Mouse (Mus musculus): ENCODE data around the gene Retn. TPM values are rescaled to one million over a fixed set of nuclear protein-coding genes. Genes with fewer than 3 reads are reported as not detected.

The Retn gene
- 0.37 and 0.57 TPM in 2 replicates for polyA plus RNA-seq (2015; fragmentation: Nextera tagmentation; extraction: Ambion mirVana)

- Histone ChIP-seq H3K4me2 (no peak within 1 kb of the TSS), H3K4me1 (peaks cover 9% of the 10 kb centered on the region), H3K27me3 (replicated peaks) (no peaks in the 10 kb centered on the region), H3K4me3 (no peak within 1 kb of the TSS), H3K9ac (no peak within 1 kb of the TSS), H3K9me3 (no peaks in the 10 kb centered on the region), H3K36me3 (replicated peaks) (no peaks in the 10 kb centered on the region), H3K27ac (no peak within 1 kb of the TSS)
- 72% methylated on average over 3 of the region's 3 CpGs for WGBS
- ATAC-seq (replicated peaks) = no peak
Observed at GRCm38 (mm10) chr8:3655526-3655925, at the start of gene Retn. Retn (plus strand) TSS chr8:3655770.

GRCm38 (mm10) chr8:3606593-3606992 is 49.0 kb upstream of the Retn start:
- no peak for ATAC-seq (replicated peaks)
- Histone ChIP-seq H3K36me3 (replicated peaks) (peaks cover 81% of the 10 kb centered on the region), H3K9ac (no peak overlapping the region), H3K27me3 (replicated peaks) (no peaks in the 10 kb centered on the region), H3K9me3 (no peaks in the 10 kb centered on the region), H3K4me1 (no peaks in the 10 kb centered on the region), H3K27ac (no peak overlapping the region), H3K4me2 (no peak overlapping the region), H3K4me3 (no peak overlapping the region)
- 88% methylated on average over 16 of the region's 16 CpGs for WGBS

- H3K27ac ChIP-seq = no peak overlapping the region
- no peaks in the 10 kb centered on the region for H3K9me3 ChIP-seq
- no peaks in the 10 kb centered on the region for H3K27me3 ChIP-seq (replicated peaks)
- no peak overlapping the region for H3K4me3 ChIP-seq
- WGBS = 88% methylated on average over 7 of the region's 7 CpGs
- peaks cover 75% of the 10 kb centered on the region for H3K36me3 ChIP-seq (replicated peaks)
- no peak overlapping the region for H3K9ac ChIP-seq
- no peaks in the 10 kb centered on the region for H3K4me1 ChIP-seq
- no peak for ATAC-seq (replicated peaks)
- H3K4me2 ChIP-seq = no peak overlapping the region
Observed at GRCm38 (mm10) chr8:3607822-3608221, 47.7 kb upstream of the Retn start.

GRCm38 (mm10) chr8:3609046-3609815 is 46.3 kb upstream of the Retn start:
- Histone ChIP-seq H3K36me3 (replicated peaks) (peaks cover 74% of the 10 kb centered on the region), H3K27ac (no peak overlapping the region), H3K4me3 (no peak overlapping the region), H3K27me3 (replicated peaks) (no peaks in the 10 kb centered on the region), H3K4me2 (no peak overlapping the region), H3K9ac (no peak overlapping the region), H3K9me3 (no peaks in the 10 kb centered on the region), H3K4me1 (no peaks in the 10 kb centered on the region)
- WGBS = 86% methylated on average over 12 of the region's 12 CpGs
- no peak for ATAC-seq (replicated peaks)

- ATAC-seq (replicated peaks) = no peak
- WGBS = 89% methylated on average over 6 of the region's 6 CpGs
- no peak overlapping the region for H3K27ac ChIP-seq
- H3K4me3 ChIP-seq = no peak overlapping the region
- no peaks in the 10 kb centered on the region for H3K27me3 ChIP-seq (replicated peaks)
- H3K9me3 ChIP-seq = no peaks in the 10 kb centered on the region
- H3K4me2 ChIP-seq = no peak overlapping the region
- H3K36me3 ChIP-seq (replicated peaks) = peaks cover 73% of the 10 kb centered on the region
- H3K4me1 ChIP-seq = no peaks in the 10 kb centered on the region
- no peak overlapping the region for H3K9ac ChIP-seq
Observed at GRCm38 (mm10) chr8:3609816-3610150, 45.8 kb upstream of the Retn start.

GRCm38 (mm10) chr8:3621199-3621970 is 34.2 kb upstream of the Retn start, which contains the start of the genes Xab2 and Pet100:
Xab2 (minus strand) TSS chr8:3621316.
Pet100 (plus strand) TSS chr8:3621548.
- Histone ChIP-seq H3K27ac (peak within 1 kb of the TSS; percentile 57), H3K9ac (peak within 1 kb of the TSS; percentile 76), H3K4me3 (peak within 1 kb of the TSS; percentile 68), H3K27me3 (replicated peaks) (no peaks in the 10 kb centered on the region), H3K9me3 (no peaks in the 10 kb centered on the region), H3K36me3 (replicated peaks) (peaks cover 19% of the 10 kb centered on the region), H3K4me1 (peaks cover 23% of the 10 kb centered on the region), H3K4me2 (peak within 1 kb of the TSS; percentile 76)
- under 1% methylated on average over 37 of the region's 37 CpGs for WGBS
- peak; percentile 97 for ATAC-seq (replicated peaks)

GRCm38 (mm10) chr8:3622119-3622518 is 33.5 kb upstream of the Retn start:
- H3K36me3 ChIP-seq (replicated peaks) = peaks cover 13% of the 10 kb centered on the region
- H3K27me3 ChIP-seq (replicated peaks) = no peaks in the 10 kb centered on the region
- peaks cover 23% of the 10 kb centered on the region for H3K4me1 ChIP-seq
- peak overlapping the region; percentile 76 for H3K4me2 ChIP-seq
- no peaks in the 10 kb centered on the region for H3K9me3 ChIP-seq
- H3K27ac ChIP-seq = no peak overlapping the region
- peak overlapping the region; percentile 68 for H3K4me3 ChIP-seq
- no peak; the same call in 1 of the 2 replicates for ATAC-seq (replicated peaks)
- 70% methylated on average over 8 of the region's 8 CpGs for WGBS
- peak overlapping the region; percentile 76; the same call in 1 of the 2 replicates for H3K9ac ChIP-seq

- no peak within 1 kb of the TSS for H3K9ac ChIP-seq
- H3K4me3 ChIP-seq = no peak within 1 kb of the TSS
- H3K36me3 ChIP-seq (replicated peaks) = no peaks in the 10 kb centered on the region
- H3K4me1 ChIP-seq = peaks cover 11% of the 10 kb centered on the region
- WGBS = 69% methylated on average over 1 of the region's 1 CpGs
- no peak within 1 kb of the TSS for H3K4me2 ChIP-seq
- no peak within 1 kb of the TSS for H3K27ac ChIP-seq
- no peak for ATAC-seq (replicated peaks)
- no peaks in the 10 kb centered on the region for H3K27me3 ChIP-seq (replicated peaks)
- H3K9me3 ChIP-seq = no peaks in the 10 kb centered on the region
Observed at GRCm38 (mm10) chr8:3625445-3625844, 30.1 kb upstream of the Retn start, which contains the start of gene Pcp2. Pcp2 (minus strand) TSS chr8:3625545.

GRCm38 (mm10) chr8:3626971-3627370 is 28.6 kb upstream of the Retn start:
- peaks cover 15% of the 10 kb centered on the region for H3K4me1 ChIP-seq
- H3K4me3 ChIP-seq = no peak overlapping the region
- no peak for ATAC-seq (replicated peaks)
- H3K9ac ChIP-seq = no peak overlapping the region
- no peak overlapping the region for H3K4me2 ChIP-seq
- H3K36me3 ChIP-seq (replicated peaks) = no peaks in the 10 kb centered on the region
- no peak overlapping the region for H3K27ac ChIP-seq
- WGBS = 64% methylated on average over 5 of the region's 5 CpGs
- H3K9me3 ChIP-seq = no peaks in the 10 kb centered on the region
- no peaks in the 10 kb centered on the region for H3K27me3 ChIP-seq (replicated peaks)

GRCm38 (mm10) chr8:3628014-3628413 is 27.6 kb upstream of the Retn start:
- Histone ChIP-seq H3K4me3 (no peak overlapping the region), H3K27me3 (replicated peaks) (no peaks in the 10 kb centered on the region), H3K4me2 (no peak overlapping the region), H3K4me1 (peaks cover 8% of the 10 kb centered on the region), H3K9ac (no peak overlapping the region), H3K27ac (no peak overlapping the region), H3K36me3 (replicated peaks) (no peaks in the 10 kb centered on the region), H3K9me3 (no peaks in the 10 kb centered on the region)
- no peak for ATAC-seq (replicated peaks)
- WGBS = 41% methylated on average over 5 of the region's 5 CpGs

GRCm38 (mm10) chr8:3630647-3631477 is 24.7 kb upstream of the Retn start, which contains the start of gene Stxbp2:
Stxbp2 (plus strand) TSS chr8:3630955.
- peak; percentile 86 for ATAC-seq (replicated peaks)
- Histone ChIP-seq H3K4me3 (peak within 1 kb of the TSS; percentile 47), H3K27ac (no peak within 1 kb of the TSS), H3K4me1 (peaks cover 8% of the 10 kb centered on the region), H3K9me3 (no peaks in the 10 kb centered on the region), H3K4me2 (peak within 1 kb of the TSS; percentile 78), H3K36me3 (replicated peaks) (no peaks in the 10 kb centered on the region), H3K27me3 (replicated peaks) (no peaks in the 10 kb centered on the region), H3K9ac (peak within 1 kb of the TSS; percentile 21; the same call in 1 of the 2 replicates)
- WGBS = 5% methylated on average over 47 of the region's 47 CpGs

- H3K9ac ChIP-seq = no peak overlapping the region
- 0 out of 2 replicates have a peak, but pooled peaks have one; percentile 7 for ATAC-seq (replicated peaks)
- no peak overlapping the region for H3K27ac ChIP-seq
- 23% methylated on average over 8 of the region's 8 CpGs for WGBS
- H3K36me3 ChIP-seq (replicated peaks) = no peaks in the 10 kb centered on the region
- no peaks in the 10 kb centered on the region for H3K27me3 ChIP-seq (replicated peaks)
- H3K4me1 ChIP-seq = peaks cover 8% of the 10 kb centered on the region
- no peaks in the 10 kb centered on the region for H3K9me3 ChIP-seq
- peak overlapping the region; percentile 78 for H3K4me2 ChIP-seq
- peak overlapping the region; percentile 47 for H3K4me3 ChIP-seq
Observed at GRCm38 (mm10) chr8:3631478-3631875, 24.1 kb upstream of the Retn start.
